Mouse (Mus musculus) neutrophil, adult 5-6 weeks (primary cell): ENCODE results near the gene Gm8994. TPM values are rescaled to one million over a fixed set of nuclear protein-coding genes. Genes with fewer than 3 reads are reported as not detected.

Experiments used
- ATAC-seq: fragments of 151-379, 151-347 bp; 2 replicates; pipeline ENCODE4 v1.8.0; 2017; ENCODE audit warnings: mild to moderate bottlenecking, moderate TSS enrichment; ENCODE audit not compliant: insufficient number of reproducible peaks, poor library complexity, low FRiP score, severe bottlenecking; ENCODE audit errors: extremely low read depth
- total RNA-seq: library from RNA; stranded (forward); fragments of 200-1000 nt; gene quantifications from 2 replicates; pipeline ENCODE4 v1.2.3, GENCODE M21; 2017

Gene Gm8994
- total RNA-seq, 1 experiment from 2014 or later, result not detected

- no peak for ATAC-seq
These were observed 26.3 kb downstream of the Gm8994 start for GRCm38 (mm10) chr6:136353399-136354184.

- ATAC-seq, result no peak
These were observed 31.1 kb downstream of the Gm8994 start for GRCm38 (mm10) chr6:136358471-136358870.

GRCm38 (mm10) chr6:136363313-136363712, 36.0 kb downstream of the Gm8994 start:
- ATAC-seq, result no peak

GRCm38 (mm10) chr6:136364008-136364407, 36.7 kb downstream of the Gm8994 start:
- no peak for ATAC-seq

- no peak for ATAC-seq
These were observed 37.2 kb downstream of the Gm8994 start for GRCm38 (mm10) chr6:136364430-136365098.

- no peak for ATAC-seq
These were observed 48.8 kb downstream of the Gm8994 start for GRCm38 (mm10) chr6:136376097-136376496.

Other genes starting within 250 kb of the Gm8994 start
- under 0.01 TPM in 1 of 2 replicates, not detected in the other for gene Grin2b, start 154.0 kb upstream of the Gm8994 start, total RNA-seq
- gene E330021D16Rik, start 88.0 kb downstream of the Gm8994 start, total RNA-seq, result not detected in 2 replicates
- gene Atf7ip, start 178.6 kb downstream of the Gm8994 start, total RNA-seq, result 194 and 211 TPM in 2 replicates